Mouse (Mus musculus) ES-E14 (cell line): ENCODE results near the gene 2300003K06Rik.

ENCODE experiments used
- CHD2 ChIP-seq: IDR thresholded peaks from 2 replicates; pipeline ENCODE4 v1.6.1; 2014; ENCODE audit warnings: mild to moderate bottlenecking, low read depth, low read length, inconsistent platforms
- HCFC1 ChIP-seq: IDR thresholded peaks from 2 replicates; pipeline ENCODE4 v1.6.1; 2012; ENCODE audit warnings: low read length, inconsistent platforms, borderline replicate concordance; ENCODE audit not compliant: insufficient read depth
- MAFK ChIP-seq: IDR thresholded peaks from 2 replicates; pipeline ENCODE4 v1.6.1; 2014; ENCODE audit warnings: mild to moderate bottlenecking, low read depth, low read length, inconsistent platforms; ENCODE audit not compliant: insufficient read depth
- ZC3H11A ChIP-seq: IDR thresholded peaks from 2 replicates; pipeline ENCODE4 v1.6.1; 2012; ENCODE audit warnings: low read depth, mild to moderate bottlenecking, inconsistent platforms, low read length, borderline replicate concordance
- ZNF384 ChIP-seq: IDR thresholded peaks from 2 replicates; pipeline ENCODE4 v1.6.1; 2012; ENCODE audit warnings: low read depth, low read length, inconsistent platforms

GRCm38 (mm10) chr11:99842185-99842584 is 4.3 kb upstream of the 2300003K06Rik start:
- TF ChIP-seq MAFK, result no peak
- no peak for TF ChIP-seq ZC3H11A
- TF ChIP-seq HCFC1, result no peak
- no peak for TF ChIP-seq CHD2
- TF ChIP-seq ZNF384, result no peak
